Mouse (Mus musculus) skeletal muscle tissue, adult 2 months (tissue): ENCODE results near the gene Olfr1361.

Source experiments
- DNase-seq: peaks from one replicate; pipeline ENCODE4 v3.0.0-alpha.2; 2012; ENCODE audit warnings: low read depth, low spot score

Olfr1361 gene

GRCm38 (mm10) chr13:21663286-21663685 lies at the start of gene Olfr1361:
Gene Olfr1361 (minus strand): TSS chr13:21663386.
- no peak for DNase-seq

- no peak for DNase-seq
Measured at GRCm38 (mm10) chr13:21711698-21712097, 48.5 kb upstream of the Olfr1361 start.

GRCm38 (mm10) chr13:21710821-21711525 lies 47.8 kb upstream of the Olfr1361 start:
- DNase-seq: peak; percentile 68

- peak; percentile 74 for DNase-seq
Measured at GRCm38 (mm10) chr13:21710031-21710711, 47.0 kb upstream of the Olfr1361 start.

- no peak for DNase-seq
Measured at GRCm38 (mm10) chr13:21706669-21707068, 43.5 kb upstream of the Olfr1361 start.

GRCm38 (mm10) chr13:21697811-21698210 lies 34.6 kb upstream of the Olfr1361 start, which contains the start of gene Olfr1359:
Gene Olfr1359 (plus strand): TSS chr13:21698111.
- no peak for DNase-seq

- DNase-seq: no peak
Measured at GRCm38 (mm10) chr13:21677305-21677704, 14.1 kb upstream of the Olfr1361 start, which contains the start of gene Olfr1360. Gene Olfr1360 (minus strand): TSS chr13:21677405.

- no peak for DNase-seq
Measured at GRCm38 (mm10) chr13:21642418-21642817, 20.8 kb downstream of the Olfr1361 start, which contains the start of gene Olfr11. Gene Olfr11 (minus strand): TSS chr13:21642518.

GRCm38 (mm10) chr13:21613922-21614321 lies 49.3 kb downstream of the Olfr1361 start, which contains the start of gene Olfr1362:
Gene Olfr1362 (minus strand): TSS chr13:21614022.
- DNase-seq: no peak
